Mouse (Mus musculus): Measurements from ENCODE around the gene Tmc7. TPM values are rescaled to one million over a fixed set of nuclear protein-coding genes. Genes with fewer than 3 reads are reported as not detected.

Tmc7 gene
- total RNA-seq, 2 experiments from 2014 or later, result 9.4 TPM

GRCm38 (mm10) chr7:118592146-118592545 is 7.6 kb upstream of the Tmc7 start:
- DNase-seq, result peak in 1 of 2 experiments; percentile 23

GRCm38 (mm10) chr7:118590726-118591305 is 6.3 kb upstream of the Tmc7 start:
- DNase-seq, result no peak
- intact Hi-C loops (cut with DNase I), result loop anchor here (10.0 kb wide), 1 partner anchor 286 kb away; no protein-coding TSS in a partner anchor

More at GRCm38 (mm10) chr7:118592146-118592545, 7.6 kb upstream of the Tmc7 start:
- intact Hi-C loops (cut with DNase I), result loop anchor here (10.0 kb wide), 1 partner anchor 287 kb away; no protein-coding TSS in a partner anchor

GRCm38 (mm10) chr7:118585856-118586255 is 1.3 kb upstream of the Tmc7 start:
- intact Hi-C loops (cut with DNase I), result loop anchor here (2.0 kb wide), 1 partner anchor 53 kb away; the partner anchor contains the start of gene Coq7

GRCm38 (mm10) chr7:118584926-118585325 is 390 bp upstream of the Tmc7 start:
- intact Hi-C loops (cut with DNase I), result loop anchor here (2.0 kb wide), 1 partner anchor 52 kb away; the partner anchor contains the start of gene Coq7
- no peak for DNase-seq

More at GRCm38 (mm10) chr7:118585856-118586255, 1.3 kb upstream of the Tmc7 start:
- peak; percentile 83 to 86 for DNase-seq

GRCm38 (mm10) chr7:118583821-118584220 is 715 bp downstream of the Tmc7 start:
- DNase-seq, result no peak
- intact Hi-C loops (cut with DNase I), result loop anchor here (2.0 kb wide), 1 partner anchor 51 kb away; the partner anchor contains the start of gene Coq7

- DNase-seq, result no peak
- intact Hi-C loops (cut with DNase I), result no loop called here
Measured at GRCm38 (mm10) chr7:118579938-118580337, 4.6 kb downstream of the Tmc7 start.

- no peak for DNase-seq
- intact Hi-C loops (cut with DNase I), result no loop called here
Measured at GRCm38 (mm10) chr7:118578269-118578668, 6.3 kb downstream of the Tmc7 start.

GRCm38 (mm10) chr7:118572039-118572438 is 12.5 kb downstream of the Tmc7 start:
- intact Hi-C loops (cut with DNase I), result no loop called here

GRCm38 (mm10) chr7:118571350-118571749 is 13.2 kb downstream of the Tmc7 start:
- intact Hi-C loops (cut with DNase I), result no loop called here
- no peak for DNase-seq

More at GRCm38 (mm10) chr7:118572039-118572438, 12.5 kb downstream of the Tmc7 start:
- DNase-seq, result no peak

GRCm38 (mm10) chr7:118569121-118569543 is 15.4 kb downstream of the Tmc7 start:
- DNase-seq, result no peak
- intact Hi-C loops (cut with DNase I), result no loop called here

GRCm38 (mm10) chr7:118554290-118554689 is 30.2 kb downstream of the Tmc7 start:
- DNase-seq, result no peak
- intact Hi-C loops (cut with DNase I), result no loop called here

- no peak for DNase-seq
- intact Hi-C loops (cut with DNase I), result no loop called here
Measured at GRCm38 (mm10) chr7:118553881-118554280, 30.7 kb downstream of the Tmc7 start.

- DNase-seq, result no peak
- intact Hi-C loops (cut with DNase I), result no loop called here
Measured at GRCm38 (mm10) chr7:118547451-118547850, 37.1 kb downstream of the Tmc7 start.

GRCm38 (mm10) chr7:118544128-118544527 is 40.4 kb downstream of the Tmc7 start:
- no peak for DNase-seq
- intact Hi-C loops (cut with DNase I), result no loop called here

- intact Hi-C loops (cut with DNase I), result no loop called here
- DNase-seq, result no peak
Measured at GRCm38 (mm10) chr7:118535076-118535475, 49.5 kb downstream of the Tmc7 start.

- intact Hi-C loops (cut with DNase I), result no loop called here
- no peak for DNase-seq
Measured at GRCm38 (mm10) chr7:118534326-118534725, 50.2 kb downstream of the Tmc7 start.

GRCm38 (mm10) chr7:118533178-118533578 is 51.4 kb downstream of the Tmc7 start, which contains the start of gene Coq7:
TSS of gene Coq7 (minus strand) at chr7:118533356.
- intact Hi-C loops (cut with DNase I), result loop anchor here (2.0 kb wide), 1 partner anchor 52 kb away; the partner anchor contains the start of gene Tmc7
- peak; percentile 97 to 98 for DNase-seq

- intact Hi-C loops (cut with DNase I), result loop anchor here (2.0 kb wide), 1 partner anchor 52 kb away; the partner anchor contains the start of gene Tmc7
- DNase-seq, result peak; percentile 97 to 98
Measured at GRCm38 (mm10) chr7:118532519-118533177, 51.9 kb downstream of the Tmc7 start.

- intact Hi-C loops (cut with DNase I), result no loop called here
- no peak for DNase-seq
Measured at GRCm38 (mm10) chr7:118526967-118527366, 57.6 kb downstream of the Tmc7 start.

GRCm38 (mm10) chr7:118522077-118522476 is 62.5 kb downstream of the Tmc7 start:
- intact Hi-C loops (cut with DNase I), result no loop called here
- DNase-seq, result no peak

GRCm38 (mm10) chr7:118519661-118520060 is 64.9 kb downstream of the Tmc7 start:
- DNase-seq, result no peak
- intact Hi-C loops (cut with DNase I), result no loop called here

Data from heart, postnatal 10 days (tissue).